Mouse (Mus musculus) embryonic facial prominence, embryonic 12.5 days (tissue): Measurements from ENCODE around the gene Vmn2r7. TPM values are rescaled to one million over a fixed set of nuclear protein-coding genes. Genes with fewer than 3 reads are reported as not detected.
"Not testable (repeated sequence)": the region's sequence is repeated elsewhere in the genome, so short reads cannot be mapped to it uniquely, and the experiment has no call there.

Experiments
- ATAC-seq: fragments of 200-750 bp; cut with Nextera tagmentation; 2 replicates; pipeline ENCODE4 v1.8.0; 2017; ENCODE audit not compliant: insufficient number of reproducible peaks, insufficient read depth, low FRiP score, low TSS enrichment
- H3K27ac ChIP-seq: fragments of 300-500 bp; sonication (generic); 2 replicates; pipeline ENCODE4 v1.5.1; 2016; ENCODE audit warnings: mild to moderate bottlenecking
- H3K27me3 ChIP-seq: fragments of 300-500 bp; sonication (generic); 2 replicates; pipeline ENCODE4 v1.6.1; 2016; ENCODE audit warnings: mild to moderate bottlenecking, moderate library complexity
- H3K36me3 ChIP-seq: fragments of 300-500 bp; sonication (generic); 2 replicates; pipeline ENCODE4 v1.6.1; 2016; ENCODE audit warnings: mild to moderate bottlenecking
- H3K4me1 ChIP-seq: fragments of 300-500 bp; sonication (generic); 2 replicates; pipeline ENCODE4 v1.6.1; 2016
- H3K4me2 ChIP-seq: fragments of 300-500 bp; sonication (generic); replicated peaks from 2 replicates; pipeline ENCODE4 v1.6.1; 2016; ENCODE audit warnings: mild to moderate bottlenecking, moderate library complexity
- H3K4me3 ChIP-seq: fragments of 300-500 bp; sonication (generic); 2 replicates; pipeline ENCODE4 v1.5.1; 2016; ENCODE audit warnings: mild to moderate bottlenecking
- H3K9ac ChIP-seq: fragments of 300-500 bp; sonication (generic); 2 replicates; pipeline ENCODE4 v1.6.1; 2016; ENCODE audit warnings: mild to moderate bottlenecking, moderate library complexity
- H3K9me3 ChIP-seq: fragments of 300-500 bp; sonication (generic); 2 replicates; pipeline ENCODE4 v1.6.1; 2016; ENCODE audit warnings: mild to moderate bottlenecking, moderate library complexity
- WGBS: fragments of 180-500 bp; shearing (Covaris S2); methylation state at CpG from one replicate; pipeline ENCODE4 v1.1.7; 2016; 5-methylcytosine and 5-hydroxymethylcytosine counted together
- polyA plus RNA-seq: library from polyadenylated mRNA; unstranded; fragments of >200 nt; fragmentation: Nextera tagmentation; extraction: Ambion mirVana; gene quantifications from 2 replicates; pipeline ENCODE4 v1.2.1, GENCODE M21; 2016

The Vmn2r7 gene
- polyA plus RNA-seq = 0.06 TPM in 1 of 2 replicates, not detected in the other

DNA sequence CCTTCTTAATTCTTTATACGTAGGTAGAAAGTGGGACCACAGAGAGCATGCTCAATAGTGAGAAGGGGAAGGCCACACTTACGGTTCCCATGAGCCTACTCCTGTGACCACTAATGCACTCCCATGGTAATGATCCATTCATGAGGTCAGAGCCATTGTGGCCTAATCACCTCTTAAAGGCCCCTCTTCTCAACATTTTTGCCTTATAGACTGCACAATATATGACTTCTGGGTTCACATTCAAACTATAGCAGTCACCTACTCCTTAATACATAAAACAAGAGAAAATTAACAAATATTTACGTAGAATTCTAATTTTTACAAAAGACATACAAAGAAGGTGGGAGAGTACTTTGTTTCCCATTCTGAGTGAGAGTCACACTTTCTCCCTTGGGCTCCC, at the start of gene Vmn2r7:
Vmn2r7 (minus strand) TSS at position 101 of the 400 bp plus-strand sequence.
- not testable (repeated sequence) for H3K4me3 ChIP-seq, H3K9ac ChIP-seq, H3K4me1 ChIP-seq, H3K36me3 ChIP-seq, H3K27ac ChIP-seq, H3K27me3 ChIP-seq, ATAC-seq, H3K9me3 ChIP-seq, H3K4me2 ChIP-seq
- 81% methylated on average over 3 of the region's 3 CpGs for WGBS

DNA sequence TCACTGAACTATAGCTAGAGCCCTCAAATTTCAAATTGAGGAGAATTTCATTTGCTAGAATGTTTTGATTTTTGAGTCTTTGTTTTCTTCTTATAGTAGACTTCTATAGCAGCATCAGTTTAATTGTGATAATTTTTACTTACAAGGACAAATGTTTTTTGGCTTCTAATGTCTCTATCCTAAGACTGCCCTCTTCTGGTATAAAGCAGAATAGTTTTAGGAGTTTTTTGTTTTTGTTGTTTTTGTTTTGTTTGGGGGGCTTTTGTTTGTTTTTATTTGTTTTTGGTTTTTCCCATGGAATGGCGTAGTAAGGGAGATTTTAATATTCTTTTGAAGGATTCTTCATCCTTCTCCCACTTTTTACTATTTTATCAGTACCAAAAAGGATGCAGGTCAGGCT, 45.2 kb upstream of the Vmn2r7 start:
- Histone ChIP-seq H3K4me1 (no peaks in the 10 kb centered on the region), H3K4me3 (no peak overlapping the region), H3K27me3 (no peaks in the 10 kb centered on the region), H3K36me3 (no peaks in the 10 kb centered on the region), H3K4me2 (no peak overlapping the region), H3K27ac (no peak overlapping the region), H3K9me3 (no peaks in the 10 kb centered on the region), H3K9ac (no peak overlapping the region)
- 54% methylated on average over 1 of the region's 1 CpGs for WGBS
- ATAC-seq = no peak

DNA sequence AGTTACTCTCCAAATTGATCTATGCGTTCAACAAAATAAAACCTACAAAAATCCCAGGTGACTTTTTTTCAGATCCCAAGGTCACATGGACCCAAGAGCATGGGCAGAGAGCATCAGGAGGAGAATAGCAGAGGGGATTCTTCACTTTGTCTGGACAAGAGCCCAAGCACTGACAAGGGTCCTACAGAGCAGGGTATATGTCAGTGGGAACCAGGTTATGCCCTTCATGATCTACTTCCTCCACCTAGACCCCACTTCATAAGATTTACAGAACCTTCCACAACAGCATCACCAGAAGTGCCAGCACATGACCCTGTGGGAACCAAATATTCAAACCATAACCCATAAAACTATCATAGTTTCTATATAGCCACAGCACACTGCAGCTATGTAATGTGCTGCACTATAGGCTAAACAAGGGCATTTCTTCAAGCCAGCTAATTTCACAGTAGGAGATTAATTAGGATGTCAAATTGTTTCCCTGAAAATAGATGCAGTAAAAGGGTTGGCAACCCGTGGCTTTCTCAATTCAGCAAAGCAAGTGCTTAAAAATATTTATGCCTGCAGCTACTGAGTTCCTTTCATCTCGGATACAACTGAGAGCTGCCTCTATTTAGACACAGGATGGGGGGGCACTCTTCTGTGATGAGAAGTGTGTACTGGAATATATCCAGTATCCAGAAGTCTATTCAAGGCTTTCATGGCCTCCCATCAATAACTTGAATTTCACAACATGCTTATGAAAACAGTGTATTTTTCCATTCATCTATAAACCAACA, 33.8 kb upstream of the Vmn2r7 start:
- H3K9ac ChIP-seq = no peak overlapping the region
- WGBS = 55% methylated on average over 3 of the region's 3 CpGs
- H3K9me3 ChIP-seq = no peaks in the 10 kb centered on the region
- no peak overlapping the region for H3K4me2 ChIP-seq
- H3K27ac ChIP-seq = no peak overlapping the region
- no peaks in the 10 kb centered on the region for H3K36me3 ChIP-seq
- ATAC-seq = no peak
- no peaks in the 10 kb centered on the region for H3K27me3 ChIP-seq
- H3K4me3 ChIP-seq = no peak overlapping the region
- H3K4me1 ChIP-seq = no peaks in the 10 kb centered on the region

DNA sequence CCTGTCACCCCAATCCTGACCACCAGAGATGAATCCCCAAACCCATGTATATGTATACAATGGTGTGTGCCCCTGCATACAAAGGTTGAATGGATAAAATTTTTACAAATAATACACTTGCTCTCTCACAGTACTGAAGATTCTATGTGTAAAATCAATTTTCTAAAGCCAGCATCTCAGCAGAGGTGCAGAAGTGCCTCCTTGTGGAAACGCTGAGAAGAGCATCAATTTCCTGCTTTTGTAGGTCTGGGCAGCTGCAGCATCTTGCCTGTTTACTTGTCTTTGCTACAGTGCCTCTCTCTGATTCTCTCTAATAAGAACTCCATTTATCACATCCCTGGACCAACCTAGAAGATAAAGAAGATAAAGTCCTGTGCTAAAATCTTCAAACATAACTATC, 32.1 kb upstream of the Vmn2r7 start:
- H3K9ac ChIP-seq = no peak overlapping the region
- no peak overlapping the region for H3K4me3 ChIP-seq
- H3K36me3 ChIP-seq = no peaks in the 10 kb centered on the region
- ATAC-seq = no peak
- 50% methylated on average over 1 of the region's 1 CpGs for WGBS
- H3K27ac ChIP-seq = no peak overlapping the region
- H3K4me2 ChIP-seq = no peak overlapping the region
- no peaks in the 10 kb centered on the region for H3K27me3 ChIP-seq
- no peaks in the 10 kb centered on the region for H3K4me1 ChIP-seq
- H3K9me3 ChIP-seq = no peaks in the 10 kb centered on the region

DNA sequence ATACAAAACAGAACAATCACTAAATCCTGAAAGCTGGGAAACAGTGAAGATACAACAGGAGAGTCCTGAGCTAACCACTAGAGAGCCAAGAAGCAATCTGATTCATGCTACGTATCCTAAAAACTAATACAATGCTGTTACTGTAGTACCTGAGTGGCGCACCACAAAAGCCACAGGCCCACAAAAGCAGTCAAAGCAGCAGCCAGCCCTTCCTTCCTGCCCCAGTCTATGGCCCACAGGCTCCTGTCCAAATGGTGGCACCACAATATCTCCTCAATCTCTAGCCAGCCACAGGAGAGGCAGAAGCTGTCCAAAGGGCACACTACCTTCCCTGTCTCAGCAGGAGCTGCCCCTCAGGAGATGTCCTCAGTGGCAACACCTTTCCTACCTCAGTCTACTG, 1.7 kb downstream of the Vmn2r7 start:
- no peak overlapping the region for H3K4me2 ChIP-seq
- no peaks in the 10 kb centered on the region for H3K4me1 ChIP-seq
- H3K27ac ChIP-seq = no peak overlapping the region
- H3K9ac ChIP-seq = no peak overlapping the region
- no peak overlapping the region for H3K4me3 ChIP-seq
- no peaks in the 10 kb centered on the region for H3K27me3 ChIP-seq
- no peak for ATAC-seq
- no peaks in the 10 kb centered on the region for H3K36me3 ChIP-seq
- 87% methylated on average over 2 of the region's 2 CpGs for WGBS
- H3K9me3 ChIP-seq = no peaks in the 10 kb centered on the region

DNA sequence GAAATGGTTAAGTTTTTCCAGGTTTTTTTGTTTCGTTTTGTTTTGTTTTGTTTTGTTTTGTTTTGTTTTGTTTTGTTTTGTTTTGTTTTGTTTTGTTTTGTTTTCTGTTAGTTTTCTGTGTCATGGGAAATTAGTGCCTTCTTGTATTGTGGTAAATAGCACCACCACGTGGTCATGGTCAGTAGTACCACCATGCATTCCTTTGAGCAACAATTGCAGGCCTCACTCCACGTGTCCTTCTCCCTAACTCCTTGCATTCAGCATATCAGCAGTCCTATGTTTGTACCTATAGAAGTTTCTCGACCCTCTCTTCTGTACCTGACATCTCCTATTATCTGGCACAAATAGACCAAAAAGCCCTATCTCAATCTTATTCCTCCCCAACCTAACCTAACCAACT, 2.3 kb downstream of the Vmn2r7 start:
- Histone ChIP-seq H3K4me1 (no peaks in the 10 kb centered on the region), H3K4me2 (no peak overlapping the region), H3K4me3 (no peak overlapping the region), H3K9me3 (no peaks in the 10 kb centered on the region), H3K27me3 (no peaks in the 10 kb centered on the region), H3K9ac (no peak overlapping the region), H3K36me3 (no peaks in the 10 kb centered on the region), H3K27ac (no peak overlapping the region)
- no peak for ATAC-seq
- 14% methylated on average over 4 of the region's 4 CpGs for WGBS

DNA sequence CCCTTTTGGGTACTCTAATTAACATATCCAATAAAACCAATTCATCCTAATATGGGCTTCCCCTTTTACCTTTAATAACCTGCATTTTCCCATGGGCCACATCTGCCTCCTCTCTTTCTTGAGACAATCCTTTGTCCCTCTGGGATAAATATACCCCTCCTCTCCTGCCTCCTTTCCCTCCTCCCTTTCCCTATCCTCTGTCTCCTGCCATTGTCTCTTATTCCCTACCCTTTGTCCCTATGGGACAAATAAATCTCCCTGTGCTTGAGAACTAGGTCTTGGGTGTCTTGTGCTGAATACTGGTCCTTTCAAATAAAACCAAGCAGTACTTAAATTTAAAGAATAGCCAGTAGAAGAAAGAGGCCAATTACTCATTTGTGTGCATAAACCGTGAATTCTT, 13.4 kb downstream of the Vmn2r7 start:
- ATAC-seq = no peak

DNA sequence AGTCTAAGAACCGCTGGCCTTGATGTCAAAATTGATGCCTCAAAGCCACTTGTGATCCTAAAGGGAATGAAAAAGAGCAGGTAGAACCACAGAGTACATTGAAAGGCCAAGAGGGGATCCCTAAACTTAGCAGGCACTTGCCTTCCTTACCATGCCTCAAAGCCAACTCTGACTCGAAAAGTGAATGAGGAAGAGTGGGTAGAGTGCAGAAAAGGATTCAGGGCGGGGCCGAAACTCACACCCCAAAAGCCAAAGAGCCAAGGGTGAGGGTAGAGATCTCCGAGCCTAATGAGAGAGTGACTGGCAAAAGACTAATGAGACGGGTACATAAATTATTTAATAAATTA, 53.3 kb downstream of the Vmn2r7 start:
- no peaks in the 10 kb centered on the region for H3K4me1 ChIP-seq
- no peak overlapping the region for H3K4me3 ChIP-seq
- no peak overlapping the region for H3K9ac ChIP-seq
- 50% methylated on average over 6 of the region's 6 CpGs for WGBS
- 0 out of 2 replicates have a peak, but pooled peaks cover 5% of the 10 kb centered on the region for H3K27me3 ChIP-seq
- no peaks in the 10 kb centered on the region for H3K9me3 ChIP-seq
- H3K4me2 ChIP-seq = no peak overlapping the region
- no peaks in the 10 kb centered on the region for H3K36me3 ChIP-seq
- ATAC-seq = peak; percentile 35; the same call in 1 of the 2 replicates
- H3K27ac ChIP-seq = no peak overlapping the region

More for the DNA sequence above, 13.4 kb downstream of the Vmn2r7 start:
- no peaks in the 10 kb centered on the region for H3K27me3 ChIP-seq
- H3K27ac ChIP-seq = no peak overlapping the region
- no peaks in the 10 kb centered on the region for H3K4me1 ChIP-seq
- no peak overlapping the region for H3K4me3 ChIP-seq
- H3K36me3 ChIP-seq = no peaks in the 10 kb centered on the region
- 92% methylated on average over 1 of the region's 1 CpGs for WGBS
- no peaks in the 10 kb centered on the region for H3K9me3 ChIP-seq
- H3K9ac ChIP-seq = no peak overlapping the region
- no peak overlapping the region for H3K4me2 ChIP-seq

DNA sequence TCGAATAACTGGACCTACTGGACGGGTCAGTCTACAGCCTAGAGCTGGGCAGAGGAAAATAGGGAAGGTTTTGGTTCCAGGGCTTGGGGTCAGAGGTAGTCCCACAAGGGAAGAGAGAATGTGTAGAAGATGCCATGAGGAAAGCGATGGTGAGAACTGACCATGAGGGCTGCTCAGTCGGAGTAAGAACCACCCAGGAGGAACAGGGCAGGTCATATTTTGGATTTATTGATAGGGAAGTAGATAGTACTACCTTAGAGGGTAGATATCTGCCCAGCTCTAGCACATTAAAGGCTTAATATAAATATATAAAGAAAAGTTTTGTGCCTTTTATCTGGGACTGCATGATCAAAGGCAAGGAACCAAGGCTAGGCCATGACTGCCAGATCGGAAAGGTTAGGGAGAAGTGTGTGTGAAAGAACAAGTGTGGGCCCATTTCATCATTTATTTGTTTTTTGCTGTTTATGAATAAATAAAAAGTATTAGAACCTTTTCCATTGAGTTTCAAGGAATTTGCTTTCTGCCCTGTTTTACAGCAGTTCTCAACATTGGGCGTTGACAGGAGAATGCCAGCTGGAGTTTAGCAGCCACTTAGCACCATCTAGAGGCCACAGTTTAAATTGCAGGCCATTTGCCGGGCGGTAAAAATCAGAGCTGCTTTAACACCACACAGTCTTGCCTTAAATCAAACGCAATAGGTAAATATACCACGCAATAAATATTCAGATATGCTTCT, 53.9 kb downstream of the Vmn2r7 start:
- Histone ChIP-seq H3K4me2 (no peak overlapping the region), H3K9me3 (no peaks in the 10 kb centered on the region), H3K4me1 (no peaks in the 10 kb centered on the region), H3K27ac (no peak overlapping the region), H3K36me3 (no peaks in the 10 kb centered on the region), H3K4me3 (no peak overlapping the region), H3K27me3 (0 out of 2 replicates have a peak, but pooled peaks cover 5% of the 10 kb centered on the region), H3K9ac (no peak overlapping the region)
- 55% methylated on average over 10 of the region's 10 CpGs for WGBS
- peak; percentile 47 for ATAC-seq

DNA sequence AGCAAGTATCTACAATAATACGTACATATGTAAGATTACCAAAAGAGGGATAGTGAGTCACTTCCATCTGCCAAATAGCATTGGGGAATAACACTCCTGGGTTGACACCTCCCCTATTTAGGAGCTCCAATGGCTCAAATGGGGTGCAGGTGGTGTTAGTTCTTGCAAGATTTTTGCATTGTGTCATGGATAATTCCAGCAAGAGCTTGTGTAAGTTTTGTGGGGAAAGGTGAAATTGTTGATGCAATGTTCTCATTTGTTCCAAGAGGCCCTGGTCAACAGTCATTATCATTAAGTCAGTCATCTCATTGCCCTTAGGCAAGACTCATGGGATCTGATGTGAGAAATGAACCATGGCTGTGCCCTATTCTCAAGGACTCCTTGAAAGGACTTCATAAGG, 61.7 kb downstream of the Vmn2r7 start:
- Histone ChIP-seq H3K36me3 (no peaks in the 10 kb centered on the region), H3K4me3 (no peak overlapping the region), H3K4me1 (no peaks in the 10 kb centered on the region), H3K9ac (no peak overlapping the region), H3K27ac (no peak overlapping the region), H3K27me3 (no peaks in the 10 kb centered on the region), H3K4me2 (no peak overlapping the region), H3K9me3 (no peaks in the 10 kb centered on the region)
- no peak for ATAC-seq
- WGBS = 86% methylated on average over 1 of the region's 1 CpGs

DNA sequence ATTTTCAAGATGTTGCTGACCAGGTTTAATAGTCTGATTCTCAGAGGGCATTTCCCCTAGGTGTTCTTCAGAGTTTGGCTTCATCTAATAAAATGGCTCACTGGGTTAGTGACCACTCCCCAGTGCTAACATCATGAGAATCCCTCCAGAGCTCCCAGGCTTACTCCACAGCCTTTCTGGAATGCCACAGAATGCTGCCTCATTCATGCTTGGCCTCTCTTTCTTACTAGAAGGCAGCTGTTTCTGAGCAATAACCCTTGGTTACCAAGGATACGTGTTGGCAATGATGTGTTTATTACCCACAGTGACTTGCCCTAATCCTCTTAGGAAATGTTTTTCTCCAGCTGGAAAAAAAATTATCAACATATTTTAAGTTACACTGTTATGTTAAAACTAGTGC, 72.4 kb downstream of the Vmn2r7 start:
- no peak overlapping the region for H3K4me3 ChIP-seq
- H3K36me3 ChIP-seq = no peaks in the 10 kb centered on the region
- 75% methylated on average over 1 of the region's 1 CpGs for WGBS
- H3K27ac ChIP-seq = no peak overlapping the region
- H3K9ac ChIP-seq = no peak overlapping the region
- no peaks in the 10 kb centered on the region for H3K9me3 ChIP-seq
- H3K4me1 ChIP-seq = no peaks in the 10 kb centered on the region
- no peaks in the 10 kb centered on the region for H3K27me3 ChIP-seq
- H3K4me2 ChIP-seq = no peak overlapping the region
- no peak for ATAC-seq

DNA sequence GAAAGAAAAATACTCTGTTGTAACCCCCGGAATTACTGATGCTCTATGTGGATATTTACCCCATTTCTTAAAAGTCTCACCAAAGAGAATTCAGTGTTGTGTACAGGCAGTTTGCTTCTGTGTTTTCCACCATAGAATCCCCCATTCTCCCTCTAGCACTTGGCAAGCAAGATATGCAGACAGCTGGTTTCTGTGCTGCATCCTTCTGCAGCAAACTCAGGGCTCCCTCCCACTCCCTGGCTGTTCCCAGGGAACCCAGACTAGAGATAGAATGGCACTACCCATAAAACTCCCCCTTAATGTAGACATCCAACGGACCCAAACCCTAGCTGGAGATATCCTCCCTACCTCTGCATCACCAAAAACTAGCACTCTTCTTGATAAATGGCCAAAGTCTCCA, 88.4 kb downstream of the Vmn2r7 start:
- no peaks in the 10 kb centered on the region for H3K27me3 ChIP-seq
- H3K4me2 ChIP-seq = no peak overlapping the region
- no peaks in the 10 kb centered on the region for H3K9me3 ChIP-seq
- H3K4me3 ChIP-seq = no peak overlapping the region
- H3K27ac ChIP-seq = no peak overlapping the region
- no peak for ATAC-seq
- no peaks in the 10 kb centered on the region for H3K36me3 ChIP-seq
- H3K4me1 ChIP-seq = no peaks in the 10 kb centered on the region
- H3K9ac ChIP-seq = no peak overlapping the region
- WGBS = 77% methylated on average over 2 of the region's 2 CpGs
